Mouse (Mus musculus) spleen, embryonic (tissue): ENCODE data around the gene Vwa5b2.

Experiments
- CTCF ChIA-PET: fragments of 350-600 bp; sonication (Branson Sonifier 250); formaldehyde crosslinking; loops from one replicate; lab custom pipeline; 2022; lab: Charles Lee

Gene Vwa5b2

GRCm38 (mm10) chr16:20610501-20611356 is 21.5 kb downstream of the Vwa5b2 start:
- CTCF ChIA-PET: interaction anchor here (0.5 to 1.7 kb wide), 2 partner anchors 10 to 93 kb away, joined by 11 read pairs; partner anchors contain the start of gene Camk2n2

GRCm38 (mm10) chr16:20611357-20612227 is 22.3 kb downstream of the Vwa5b2 start, which contains the start of the genes Eef1akmt4, Gm49333 and Alg3:
Gene Eef1akmt4, plus strand, starts transcription at chr16:20611593.
Gene Gm49333, plus strand, starts transcription at chr16:20611610.
Gene Alg3, minus strand, starts transcription at chr16:20611735.
- CTCF ChIA-PET: interaction anchor here (0.7 to 1.7 kb wide), 2 partner anchors 9 to 105 kb away, joined by 4 to 11 read pairs; partner anchors contain the start of gene Camk2n2

- CTCF ChIA-PET: interaction anchor here (2.4 kb wide), 1 partner anchor 9 kb away, joined by 11 read pairs; the partner anchor contains the start of genes Eef1akmt4 and Gm49333
Measured at GRCm38 (mm10) chr16:20619541-20620398, 30.5 kb downstream of the Vwa5b2 start.

GRCm38 (mm10) chr16:20620399-20620735 is 31.1 kb downstream of the Vwa5b2 start:
- CTCF ChIA-PET: interaction anchor here (2.4 kb wide), 1 partner anchor 10 kb away, joined by 11 read pairs; the partner anchor contains the start of genes Eef1akmt4 and Gm49333

- CTCF ChIA-PET: interaction anchor here (2.4 kb wide), 1 partner anchor 10 kb away, joined by 11 read pairs; the partner anchor contains the start of genes Eef1akmt4 and Gm49333
Measured at GRCm38 (mm10) chr16:20620751-20621190, 31.5 kb downstream of the Vwa5b2 start.

- CTCF ChIA-PET: interaction anchor here (2.4 kb wide), 1 partner anchor 11 kb away, joined by 11 read pairs; the partner anchor contains the start of genes Eef1akmt4 and Gm49333
Measured at GRCm38 (mm10) chr16:20621191-20621990, 32.1 kb downstream of the Vwa5b2 start, which contains the start of gene Camk2n2. Gene Camk2n2, minus strand, starts transcription at chr16:20621287.

GRCm38 (mm10) chr16:20621991-20622685 is 32.9 kb downstream of the Vwa5b2 start:
- CTCF ChIA-PET: no interaction called here

- CTCF ChIA-PET: interaction anchor here (0.6 kb wide), 1 partner anchor 123 kb away, joined by 7 read pairs; no protein-coding TSS in a partner anchor
Measured at GRCm38 (mm10) chr16:20623211-20623610, 33.9 kb downstream of the Vwa5b2 start.

GRCm38 (mm10) chr16:20628871-20629391 is 39.7 kb downstream of the Vwa5b2 start:
- CTCF ChIA-PET: no interaction called here

- CTCF ChIA-PET: no interaction called here
Measured at GRCm38 (mm10) chr16:20629731-20630634, 40.7 kb downstream of the Vwa5b2 start, which contains the start of gene Ece2. Gene Ece2, plus strand, starts transcription at chr16:20629828.

GRCm38 (mm10) chr16:20637410-20637809 is 48.1 kb downstream of the Vwa5b2 start:
- CTCF ChIA-PET: interaction anchor here (0.5 kb wide), 2 partner anchors 13 to 34 kb away, joined by 3 to 5 read pairs; no protein-coding TSS in a partner anchor

GRCm38 (mm10) chr16:20638367-20638766 is 49.1 kb downstream of the Vwa5b2 start:
- CTCF ChIA-PET: no interaction called here

GRCm38 (mm10) chr16:20642161-20642560 is 52.9 kb downstream of the Vwa5b2 start:
- CTCF ChIA-PET: no interaction called here

GRCm38 (mm10) chr16:20643911-20644310 is 54.6 kb downstream of the Vwa5b2 start:
- CTCF ChIA-PET: no interaction called here

GRCm38 (mm10) chr16:20651076-20651946 is 62.0 kb downstream of the Vwa5b2 start, which contains the start of gene Psmd2:
Gene Psmd2, plus strand, starts transcription at chr16:20651652.
- CTCF ChIA-PET: no interaction called here

- CTCF ChIA-PET: no interaction called here
Measured at GRCm38 (mm10) chr16:20651947-20652310, 62.7 kb downstream of the Vwa5b2 start.
